Mouse (Mus musculus): ENCODE measurements around the gene Rasgrf2.

- no peak for TF ChIP-seq E2F4 (IDR thresholded peaks at IDR 0.05; ENCODE audit: borderline replicate concordance, low read depth, low read length)
- TF ChIP-seq CTCF (IDR thresholded peaks at IDR 0.05 in 2 of 3, conservative IDR thresholded peaks at IDR 0.05 in 1 of 3; ENCODE audit: control insufficient read depth in 1 of 3, insufficient read depth in 1 of 3, low read depth in 2 of 3, low read length in 3 of 3, poor library complexity in 1 of 3, severe bottlenecking in 1 of 3), result no peak
- no peak for TF ChIP-seq TBP (IDR thresholded peaks at IDR 0.05; ENCODE audit: low read depth, low read length)
- TF ChIP-seq EP300 (IDR thresholded peaks at IDR 0.05; ENCODE audit: low read depth in 1 of 2, low read length in 2 of 2), result no peak
- no peak for TF ChIP-seq POLR2A (IDR thresholded peaks at IDR 0.05; ENCODE audit: control insufficient read depth in 1 of 2, insufficient read depth in 1 of 2, low read depth in 1 of 2, low read length in 2 of 2, poor library complexity in 1 of 2)
- no peak for TF ChIP-seq GABPA (IDR thresholded peaks at IDR 0.05; ENCODE audit: low read depth, low read length)
- no peak for TF ChIP-seq UBTF (IDR thresholded peaks at IDR 0.05; ENCODE audit: borderline replicate concordance, insufficient read depth, low read depth, low read length)
Observed at GRCm38 (mm10) chr13:92053748-92054147, 77.7 kb downstream of the Rasgrf2 start.
